Mouse (Mus musculus) regulatory T cell (primary cell): ENCODE results near the gene Tmem245.

ENCODE experiments used
- in situ Hi-C: fragments of 300-600 bp; cut with MboI, MseI; formaldehyde crosslinking; loops from one replicate; pipeline ENCODE4 v1.15.1; 2025; ENCODE audit warnings: high pct_unique_total_duplicates

Gene Tmem245

GRCm38 (mm10) chr4:56867761-56868160, 79.5 kb downstream of the Tmem245 start:
- in situ Hi-C loops, result loop anchor here (5.0 kb wide), 1 partner anchor 35 kb away; no protein-coding TSS in a partner anchor

GRCm38 (mm10) chr4:56865971-56866370, 81.3 kb downstream of the Tmem245 start:
- in situ Hi-C loops, result loop anchor here (5.0 kb wide), 1 partner anchor 36 kb away; no protein-coding TSS in a partner anchor

- in situ Hi-C loops, result loop anchor here (5.0 kb wide), 1 partner anchor 37 kb away; no protein-coding TSS in a partner anchor
These were observed 82.2 kb downstream of the Tmem245 start, which contains the start of gene Ctnnal1 for GRCm38 (mm10) chr4:56865003-56865511. Gene Ctnnal1 (minus strand): TSS chr4:56865188.

- in situ Hi-C loops, result loop anchor here (5.0 kb wide), 1 partner anchor 38 kb away; no protein-coding TSS in a partner anchor
These were observed 82.7 kb downstream of the Tmem245 start for GRCm38 (mm10) chr4:56864417-56865001.

GRCm38 (mm10) chr4:56864016-56864415, 83.2 kb downstream of the Tmem245 start:
- in situ Hi-C loops, result no loop called here

GRCm38 (mm10) chr4:56861551-56861950, 85.7 kb downstream of the Tmem245 start:
- in situ Hi-C loops, result no loop called here

- in situ Hi-C loops, result no loop called here
These were observed 88.5 kb downstream of the Tmem245 start for GRCm38 (mm10) chr4:56858733-56859132.

GRCm38 (mm10) chr4:56856371-56856949, 90.8 kb downstream of the Tmem245 start:
- in situ Hi-C loops, result no loop called here

GRCm38 (mm10) chr4:56855935-56856334, 91.3 kb downstream of the Tmem245 start:
- in situ Hi-C loops, result no loop called here

- in situ Hi-C loops, result no loop called here
These were observed 96.5 kb downstream of the Tmem245 start for GRCm38 (mm10) chr4:56850724-56851123.

- in situ Hi-C loops, result no loop called here
These were observed 99.2 kb downstream of the Tmem245 start for GRCm38 (mm10) chr4:56848044-56848443.

- in situ Hi-C loops, result no loop called here
These were observed 99.8 kb downstream of the Tmem245 start for GRCm38 (mm10) chr4:56847400-56847799.

GRCm38 (mm10) chr4:56845896-56846533, 101.2 kb downstream of the Tmem245 start:
- in situ Hi-C loops, result no loop called here

GRCm38 (mm10) chr4:56844911-56845310, 102.3 kb downstream of the Tmem245 start:
- in situ Hi-C loops, result no loop called here

GRCm38 (mm10) chr4:56843963-56844362, 103.3 kb downstream of the Tmem245 start:
- in situ Hi-C loops, result no loop called here

- in situ Hi-C loops, result no loop called here
These were observed 104.7 kb downstream of the Tmem245 start for GRCm38 (mm10) chr4:56842501-56842900.

GRCm38 (mm10) chr4:56840297-56840696, 106.9 kb downstream of the Tmem245 start:
- in situ Hi-C loops, result no loop called here

- in situ Hi-C loops, result no loop called here
These were observed 109.6 kb downstream of the Tmem245 start for GRCm38 (mm10) chr4:56837661-56838060.

GRCm38 (mm10) chr4:56831998-56832397, 115.2 kb downstream of the Tmem245 start:
- in situ Hi-C loops, result no loop called here

- in situ Hi-C loops, result no loop called here
These were observed 116.1 kb downstream of the Tmem245 start for GRCm38 (mm10) chr4:56831013-56831609.

GRCm38 (mm10) chr4:56829511-56829921, 117.7 kb downstream of the Tmem245 start:
- in situ Hi-C loops, result no loop called here

GRCm38 (mm10) chr4:56828932-56829331, 118.3 kb downstream of the Tmem245 start:
- in situ Hi-C loops, result no loop called here
